Mouse (Mus musculus) cerebellum, adult 11-12 months (tissue): ENCODE data around the gene Mllt6.
"Not testable (repeated sequence)": the region's sequence is repeated elsewhere in the genome, so short reads cannot be mapped to it uniquely, and the experiment has no call there.

Source experiments
- DNase-seq: peaks from one replicate; pipeline ENCODE4 v3.0.0; 2022

Mllt6 gene

GRCm38 (mm10) chr11:97697199-97697890, 34.1 kb downstream of the Mllt6 start:
- no peak for DNase-seq

- DNase-seq = peak; percentile 61
Measured at GRCm38 (mm10) chr11:97697891-97698529, 34.8 kb downstream of the Mllt6 start.

- peak; percentile 83 for DNase-seq
Measured at GRCm38 (mm10) chr11:97698741-97699611, 35.8 kb downstream of the Mllt6 start.

DNA sequence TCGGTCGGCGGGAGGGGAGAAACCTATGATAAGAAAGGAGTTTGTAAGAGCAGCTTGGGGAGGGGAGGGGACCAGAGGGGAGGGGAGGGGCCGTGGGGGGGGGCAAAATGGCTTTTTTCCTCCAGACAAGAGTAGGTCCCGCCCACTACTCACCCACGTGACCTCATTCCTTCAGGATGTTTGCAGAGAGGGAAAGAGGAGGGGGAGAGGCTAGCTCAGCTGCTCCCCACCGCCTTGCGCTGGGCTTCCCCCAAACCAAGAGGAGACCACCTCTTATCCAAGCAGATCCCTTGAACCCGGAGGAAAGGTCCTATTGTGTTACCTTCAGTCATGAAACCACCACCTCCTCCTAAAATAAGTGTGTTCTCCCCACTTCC, 36.4 kb downstream of the Mllt6 start:
- peak; percentile 88 for DNase-seq

GRCm38 (mm10) chr11:97700003-97700745, 37.0 kb downstream of the Mllt6 start, which contains the start of gene Pcgf2:
TSS of gene Pcgf2 (minus strand) at chr11:97700497.
- DNase-seq = peak; percentile 89

- peak; percentile 63 for DNase-seq
Measured at GRCm38 (mm10) chr11:97700746-97701580, 37.7 kb downstream of the Mllt6 start.

DNA sequence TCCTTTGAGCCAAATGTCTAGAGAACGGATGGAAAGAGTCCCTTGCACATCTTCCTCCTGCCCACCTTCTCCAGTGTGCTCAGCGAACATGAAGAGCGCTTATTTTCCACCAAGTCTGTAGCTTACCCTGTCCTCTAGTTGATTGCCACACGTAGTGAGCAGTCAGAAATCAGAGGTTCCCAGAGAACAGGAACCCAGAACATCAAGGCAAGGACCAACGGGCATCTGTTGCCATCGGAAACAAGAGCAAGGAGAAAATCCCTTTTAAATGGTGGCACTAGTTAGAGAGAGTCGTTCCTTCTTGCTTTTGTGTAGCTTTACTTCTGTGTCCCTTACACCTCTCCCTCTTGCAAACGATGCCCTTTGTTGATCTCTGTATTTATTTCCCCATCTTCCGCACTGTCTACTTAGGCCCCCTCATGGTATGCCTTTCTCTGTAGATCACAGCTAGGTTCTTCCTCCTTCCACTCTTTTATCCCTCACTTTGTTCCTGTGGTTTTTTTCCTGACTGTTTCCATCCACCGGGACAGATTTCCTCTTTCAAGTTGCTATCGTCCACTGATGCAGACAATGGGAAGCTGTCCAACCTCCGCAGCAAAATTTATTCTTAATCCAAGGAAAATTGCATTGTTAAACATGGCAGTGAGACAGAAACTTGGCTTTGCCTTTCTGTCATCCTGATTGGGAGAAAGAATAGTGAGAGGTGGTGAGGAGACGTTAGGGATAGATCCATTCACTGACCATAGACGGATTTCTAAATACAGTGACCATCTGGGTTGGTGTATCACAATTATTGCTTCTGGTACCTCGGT, 38.6 kb downstream of the Mllt6 start:
- peak; percentile 49 for DNase-seq

- DNase-seq = peak; percentile 88
Measured at GRCm38 (mm10) chr11:97702393-97702745, 39.2 kb downstream of the Mllt6 start.

- DNase-seq = peak; percentile 99
Measured at GRCm38 (mm10) chr11:97703039-97703826, 40.0 kb downstream of the Mllt6 start, which contains the start of gene Psmb3. TSS of gene Psmb3 (plus strand) at chr11:97703399.

DNA sequence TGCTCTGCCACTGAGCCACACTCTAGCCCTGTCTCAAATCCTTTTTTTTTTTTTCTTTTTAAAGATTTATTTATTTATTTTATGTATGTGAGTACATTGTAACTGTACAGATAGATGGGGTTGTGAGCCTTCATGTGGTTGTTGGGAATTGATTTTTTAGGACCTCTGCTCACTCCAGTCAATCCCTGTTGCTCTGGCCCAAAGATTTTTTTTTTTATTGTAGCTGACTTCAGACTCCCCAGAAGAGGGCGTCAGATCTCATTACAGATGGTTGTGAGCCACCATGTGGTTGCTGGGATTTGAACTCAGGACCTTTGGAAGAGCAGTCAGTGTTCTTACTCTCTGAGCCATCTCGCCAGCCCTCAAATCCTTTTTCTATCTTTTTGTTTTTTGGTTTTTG, 46.9 kb downstream of the Mllt6 start:
- not testable (repeated sequence) for DNase-seq

GRCm38 (mm10) chr11:97711200-97711900, 48.1 kb downstream of the Mllt6 start:
- no peak for DNase-seq

GRCm38 (mm10) chr11:97712286-97712685, 49.1 kb downstream of the Mllt6 start:
- DNase-seq = no peak

DNA sequence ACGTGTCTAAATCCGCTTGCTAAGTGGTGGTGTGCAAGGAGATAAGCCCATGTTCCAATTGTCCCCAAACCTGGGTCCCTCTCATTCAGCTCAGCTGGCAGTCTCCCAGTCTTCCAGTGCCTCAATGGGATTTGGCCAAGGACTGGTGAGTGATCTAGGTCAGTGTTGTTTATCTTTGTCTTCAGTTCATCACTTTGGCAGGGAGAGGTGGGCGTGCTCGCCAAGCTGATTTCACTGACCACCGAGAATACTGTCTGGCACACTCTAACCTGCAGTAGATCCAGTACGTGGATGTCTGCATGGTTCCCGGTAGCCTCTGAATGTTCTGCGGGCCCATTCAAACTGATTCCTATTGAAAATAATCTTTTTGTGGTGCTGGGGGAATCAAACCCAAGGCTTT, 50.7 kb downstream of the Mllt6 start:
- DNase-seq = peak; percentile 68

GRCm38 (mm10) chr11:97714356-97714755, 51.1 kb downstream of the Mllt6 start:
- DNase-seq = no peak

DNA sequence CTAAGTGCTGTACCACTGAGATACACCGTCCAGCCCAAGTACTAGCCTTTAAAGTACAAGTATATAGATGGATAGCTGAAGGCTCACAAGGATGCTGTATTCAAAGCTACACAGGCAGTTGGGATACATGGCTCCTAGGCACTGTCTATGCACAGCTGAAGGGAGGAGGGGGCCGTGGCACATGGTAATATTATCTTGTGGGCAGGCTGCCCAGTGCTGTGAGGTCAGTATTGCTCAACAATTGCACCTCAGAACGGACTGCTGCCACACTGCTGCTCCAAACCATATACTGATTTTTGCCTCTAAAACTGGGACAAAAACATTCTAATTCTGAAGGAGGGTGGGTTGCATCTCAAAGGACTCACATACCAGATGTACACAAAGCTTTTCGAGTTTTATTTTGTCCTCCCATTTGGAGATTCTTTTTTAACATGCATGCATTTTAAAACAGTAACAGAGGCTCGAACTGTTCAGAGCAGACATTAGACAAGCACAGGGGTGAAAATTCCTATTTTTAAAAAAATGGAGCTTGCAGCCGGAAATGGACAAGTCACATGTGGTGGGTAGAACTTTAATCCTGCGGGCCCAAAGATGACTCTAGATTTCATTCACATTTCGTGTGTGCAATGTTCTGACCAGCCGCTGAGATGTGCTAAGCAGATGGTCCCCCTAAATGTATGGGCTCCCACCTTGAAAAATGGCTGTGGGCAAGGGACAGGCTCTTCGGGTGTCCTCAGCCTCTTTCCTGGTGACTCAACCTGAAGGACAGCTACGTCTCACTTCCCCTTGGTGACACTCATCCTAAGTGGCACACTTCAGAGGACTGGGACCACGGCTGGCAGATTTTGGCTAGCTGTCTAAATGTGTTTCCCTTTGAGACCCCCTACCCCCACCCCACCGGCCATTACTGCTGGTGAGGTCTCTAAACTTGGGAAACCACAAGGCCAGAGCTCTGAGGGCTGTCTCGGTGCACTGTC, 51.9 kb downstream of the Mllt6 start:
- no peak for DNase-seq

DNA sequence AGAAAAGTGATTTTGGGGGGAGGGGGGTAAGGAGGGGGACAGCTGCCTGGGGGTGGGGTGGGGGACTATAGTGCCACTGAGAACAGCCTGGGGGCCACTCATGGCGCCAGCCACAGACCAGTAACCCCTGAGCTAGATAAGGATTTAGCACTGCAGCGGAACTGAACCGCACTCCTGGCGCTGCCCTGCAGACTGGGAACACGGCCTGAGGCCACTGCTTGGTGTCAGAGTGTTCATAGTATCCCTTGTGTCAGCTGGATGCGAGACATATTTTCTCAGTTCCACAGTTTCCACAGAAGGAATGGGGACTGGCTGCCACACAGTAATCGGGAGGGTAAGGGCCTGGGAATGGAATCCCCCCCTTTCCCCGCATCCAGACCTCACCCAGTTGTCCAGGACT, 52.8 kb downstream of the Mllt6 start:
- no peak for DNase-seq

GRCm38 (mm10) chr11:97717369-97718280, 54.4 kb downstream of the Mllt6 start:
- DNase-seq = no peak
